Mouse (Mus musculus) thymus, postnatal 10 days (tissue): ENCODE data around the gene Cd300lb.
A peak's percentile ranks its signal among the peaks of the same experiment; 100 is the strongest.
"Not testable (repeated sequence)": the region's sequence is repeated elsewhere in the genome, so short reads cannot be mapped to it uniquely, and the experiment has no call there.

ENCODE experiments used
- DNase-seq, 2 experiments: peaks; one replicate each; pipeline ENCODE4 v3.0.0; 2021; ENCODE audit warnings: low spot score in 2 of 2

The Cd300lb gene

GRCm38 (mm10) chr11:114934144-114934543, at the start of gene Cd300lb:
TSS of gene Cd300lb (minus strand) at chr11:114934386.
- DNase-seq: no peak

DNA sequence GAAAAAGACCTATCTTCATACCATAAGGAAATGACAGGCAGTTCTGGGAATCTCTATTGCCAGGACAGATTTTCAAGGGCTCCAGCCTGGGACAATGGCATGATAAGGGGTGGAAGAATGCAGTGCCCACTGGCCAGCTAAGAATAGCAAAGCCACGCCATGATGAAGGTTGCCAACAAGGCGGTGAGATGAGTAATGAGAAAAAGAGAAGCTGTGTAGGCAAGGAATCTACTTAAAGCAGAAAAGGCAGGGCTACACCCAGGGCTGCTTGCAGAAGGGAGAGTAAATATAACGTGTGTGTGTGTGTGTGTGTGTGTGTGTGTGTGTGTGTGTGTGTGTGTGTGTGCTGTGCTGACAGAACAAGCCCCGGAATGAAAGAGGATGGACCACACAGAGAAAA, 47.7 kb upstream of the Cd300lb start:
- no peak for DNase-seq

- no peak for DNase-seq
These were observed 38.5 kb upstream of the Cd300lb start for GRCm38 (mm10) chr11:114972726-114973125.

- no peak for DNase-seq
These were observed 34.6 kb upstream of the Cd300lb start, which contains the start of gene Cd300c for GRCm38 (mm10) chr11:114968752-114969207. TSS of gene Cd300c (minus strand) at chr11:114969157.

- no peak for DNase-seq
These were observed 31.1 kb upstream of the Cd300lb start for GRCm38 (mm10) chr11:114965182-114965828.

DNA sequence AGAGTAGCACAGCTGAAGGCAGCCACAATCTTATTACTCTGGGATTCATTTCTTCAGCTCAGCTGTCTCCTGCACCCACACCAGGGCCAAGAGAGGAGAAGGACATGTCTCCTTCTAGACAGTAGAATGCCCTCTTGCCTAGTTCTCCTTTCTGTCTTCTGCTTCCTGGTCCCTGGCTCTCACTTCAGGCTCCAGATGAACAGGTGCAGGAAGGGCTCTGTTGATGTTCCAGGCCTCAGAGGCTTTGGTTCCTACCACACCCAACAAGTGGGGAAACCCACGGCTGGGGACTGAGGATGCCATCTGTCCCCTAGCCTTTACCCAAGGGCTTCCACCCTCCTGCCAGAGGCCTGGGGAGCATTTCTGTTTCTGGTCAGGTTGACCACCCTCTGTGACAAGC, 26.2 kb upstream of the Cd300lb start:
- no peak for DNase-seq

DNA sequence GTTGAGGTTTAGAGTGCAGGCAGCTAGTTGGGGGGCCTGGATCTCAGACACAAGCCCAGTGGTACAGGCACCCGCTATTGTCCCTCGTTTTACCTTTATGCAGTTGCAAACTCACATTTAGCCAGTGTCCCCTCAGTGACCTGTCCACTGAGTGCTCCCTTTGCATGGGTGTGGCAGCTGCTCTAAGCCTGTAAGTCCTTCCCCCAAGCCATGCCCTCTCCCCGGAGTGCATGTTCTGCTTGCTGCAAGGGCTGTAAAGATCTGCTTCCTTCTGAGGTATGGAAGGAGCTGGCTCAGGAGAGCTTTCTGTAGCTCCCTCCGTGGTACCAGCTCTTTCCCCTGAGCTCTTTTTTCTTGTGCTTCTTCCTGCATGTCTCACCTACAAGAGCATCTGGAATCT, 595 bp downstream of the Cd300lb start:
- DNase-seq: no peak

GRCm38 (mm10) chr11:114931041-114931440, 3.1 kb downstream of the Cd300lb start:
- DNase-seq: no peak

DNA sequence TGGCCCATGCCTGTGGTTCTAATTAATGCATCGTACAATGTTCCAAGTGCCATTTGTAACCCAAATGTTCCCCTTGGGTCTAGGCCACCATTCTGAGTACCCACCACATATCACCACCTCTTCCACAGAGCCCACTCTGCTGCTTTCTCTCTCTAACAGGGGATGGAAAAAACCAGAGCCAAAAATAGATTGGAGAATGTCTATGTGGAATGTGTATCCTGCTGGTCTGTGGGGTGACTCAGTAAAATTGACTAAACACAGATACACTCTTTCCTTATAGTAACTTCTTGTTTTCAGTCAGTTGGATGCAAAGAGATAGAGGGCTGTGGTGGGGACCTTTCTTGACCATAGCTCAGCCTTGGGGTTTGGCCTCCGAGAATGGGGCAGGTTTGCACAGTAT, 4.6 kb downstream of the Cd300lb start:
- no peak for DNase-seq

- peak in 1 of 2 experiments; percentile 70 for DNase-seq
These were observed 10.2 kb downstream of the Cd300lb start for GRCm38 (mm10) chr11:114923961-114924360.

DNA sequence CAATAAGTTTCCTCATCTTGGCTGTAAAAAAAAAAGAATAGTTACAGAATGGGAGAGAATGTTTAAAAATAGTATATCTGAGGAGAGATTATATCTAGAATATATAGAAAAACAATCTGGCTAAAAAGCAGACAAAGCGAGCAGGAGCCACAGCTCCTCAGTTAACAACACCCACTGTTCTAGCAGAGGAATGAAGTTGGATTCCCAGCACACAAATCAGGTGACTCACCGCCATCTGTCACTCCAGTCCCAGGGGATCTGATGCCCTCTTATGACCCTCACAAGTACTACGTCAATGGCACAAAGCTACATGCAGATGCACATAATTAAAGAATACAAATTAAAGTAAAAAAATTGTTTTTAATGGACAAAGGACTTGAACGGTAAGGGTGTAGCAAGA, 11.7 kb downstream of the Cd300lb start:
- DNase-seq: no peak

GRCm38 (mm10) chr11:114917120-114917519, 17.1 kb downstream of the Cd300lb start:
- no peak for DNase-seq

GRCm38 (mm10) chr11:114914978-114915377, 19.2 kb downstream of the Cd300lb start:
- no peak for DNase-seq

DNA sequence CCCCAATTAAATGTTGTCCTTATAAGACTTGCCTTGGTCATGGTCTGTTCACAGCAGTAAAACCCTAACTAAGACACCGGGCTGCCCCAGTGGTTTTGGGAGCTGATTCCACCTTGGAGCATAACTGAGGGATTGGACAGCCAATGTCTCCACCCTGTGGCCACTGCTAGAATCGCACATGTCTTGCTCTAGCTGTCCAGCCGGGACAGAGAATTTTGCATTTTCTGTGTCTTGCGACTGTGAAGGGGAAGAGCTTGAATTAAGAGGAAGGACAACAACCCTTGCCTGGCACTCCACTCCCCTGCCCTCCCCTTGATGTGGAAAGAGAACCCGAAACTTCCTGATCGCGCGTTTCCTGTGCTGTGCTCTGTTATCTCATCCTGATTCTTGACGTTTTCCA, 21.3 kb downstream of the Cd300lb start:
- DNase-seq: peak in 1 of 2 experiments; percentile 49

- not testable (repeated sequence) for DNase-seq
These were observed 24.6 kb downstream of the Cd300lb start for GRCm38 (mm10) chr11:114909538-114909937.

DNA sequence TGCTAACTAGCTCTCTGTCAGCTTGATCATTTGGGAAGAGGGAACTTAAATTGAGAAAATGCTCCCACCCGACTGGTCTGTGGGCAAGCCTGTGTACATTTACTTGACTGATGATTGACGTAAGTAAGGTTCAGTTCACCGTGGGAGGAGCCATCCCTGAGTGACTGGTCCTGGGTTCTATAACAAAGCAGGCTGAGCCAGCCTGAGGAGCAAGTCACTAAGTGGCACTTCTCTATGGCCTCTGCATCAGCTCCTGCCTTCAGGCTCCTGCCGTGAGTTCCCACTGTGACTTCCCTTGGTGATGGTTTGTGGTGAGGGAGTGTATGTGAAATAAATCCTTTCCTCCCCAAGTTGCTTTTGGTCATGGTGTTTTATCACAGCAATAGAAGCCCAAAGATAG, 26.1 kb downstream of the Cd300lb start:
- no peak for DNase-seq

GRCm38 (mm10) chr11:114907567-114907966, 26.6 kb downstream of the Cd300lb start:
- DNase-seq: no peak

- DNase-seq: no peak
These were observed 31.0 kb downstream of the Cd300lb start for GRCm38 (mm10) chr11:114903224-114903623.

- no peak for DNase-seq
These were observed 36.2 kb downstream of the Cd300lb start for GRCm38 (mm10) chr11:114898026-114898425.

GRCm38 (mm10) chr11:114896085-114896484, 38.1 kb downstream of the Cd300lb start:
- no peak for DNase-seq

- no peak for DNase-seq
These were observed 43.6 kb downstream of the Cd300lb start for GRCm38 (mm10) chr11:114890542-114890941.

GRCm38 (mm10) chr11:114889991-114890518, 44.1 kb downstream of the Cd300lb start, which contains the start of gene Cd300a:
TSS of gene Cd300a (plus strand) at chr11:114890041.
- no peak for DNase-seq

DNA sequence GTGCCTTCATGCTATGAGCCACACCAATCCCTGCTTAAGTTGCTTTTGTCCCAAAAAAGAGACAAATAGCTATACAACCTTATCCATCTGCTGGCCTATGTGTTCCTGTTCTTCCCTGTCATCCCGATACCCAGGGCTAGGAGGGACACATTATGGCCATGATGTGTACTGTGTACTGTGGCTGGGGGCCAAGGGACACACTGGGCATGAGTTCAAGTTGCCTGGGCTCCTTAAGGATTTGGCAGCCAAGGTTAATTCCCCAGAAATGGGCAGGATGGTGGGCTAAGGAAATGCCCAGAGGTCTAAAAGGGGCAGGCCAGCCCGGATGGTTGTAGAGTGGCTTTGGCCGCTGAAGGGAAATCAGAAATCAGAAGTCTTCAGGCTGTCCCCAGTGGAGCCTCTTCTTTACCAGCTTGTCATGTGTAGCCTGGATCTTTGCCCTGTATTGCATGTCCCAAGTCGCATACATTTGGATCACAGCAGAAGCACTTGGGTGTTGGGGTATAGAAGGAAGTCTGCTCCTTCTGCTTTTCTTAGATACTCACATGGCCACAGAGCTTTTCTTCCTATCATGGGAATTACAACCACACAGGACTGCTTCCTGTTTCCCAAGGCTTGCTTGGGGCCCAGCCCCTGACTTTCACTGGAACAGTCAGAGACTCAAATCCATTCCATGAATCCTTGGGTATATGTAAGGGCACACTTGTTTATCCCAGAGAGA, 49.6 kb downstream of the Cd300lb start:
- no peak for DNase-seq
